Mouse (Mus musculus) midbrain, embryonic 13.5 days (tissue): ENCODE measurements at regions not wholly inside any gene's neighbourhood (a gene's known extent, or its start where the extent isn't known, plus 50 kb on each side); places are given as distances from the start of the nearest gene placed in this dataset.

Source experiments
- ATAC-seq: fragments of 200-750 bp; cut with Nextera tagmentation; 2 replicates; pipeline ENCODE4 v1.8.0; 2017; ENCODE audit warnings: mild to moderate bottlenecking, moderate TSS enrichment, moderate library complexity
- H3K27ac ChIP-seq: fragments of 300-500 bp; sonication (generic); 2 replicates; pipeline ENCODE4 v1.5.1; 2015; ENCODE audit warnings: inconsistent platforms, mild to moderate bottlenecking, moderate library complexity
- H3K27me3 ChIP-seq: fragments of 300-500 bp; sonication (generic); 2 replicates; pipeline ENCODE4 v1.6.1; 2015; ENCODE audit warnings: mild to moderate bottlenecking, inconsistent platforms
- H3K36me3 ChIP-seq: fragments of 300-500 bp; sonication (generic); 2 replicates; pipeline ENCODE4 v1.6.1; 2015; ENCODE audit warnings: mild to moderate bottlenecking, inconsistent platforms
- H3K4me1 ChIP-seq: fragments of 300-500 bp; sonication (generic); replicated peaks from 2 replicates; pipeline ENCODE4 v1.6.1; 2015; ENCODE audit warnings: inconsistent platforms
- H3K4me2 ChIP-seq: fragments of 300-500 bp; sonication (generic); replicated peaks from 2 replicates; pipeline ENCODE4 v1.6.1; 2015; ENCODE audit warnings: moderate library complexity, mild to moderate bottlenecking, inconsistent platforms
- H3K4me3 ChIP-seq: fragments of 300-500 bp; sonication (generic); replicated peaks from 2 replicates; pipeline ENCODE4 v1.5.1; 2015; ENCODE audit warnings: mild to moderate bottlenecking, inconsistent platforms
- H3K9ac ChIP-seq: fragments of 300-500 bp; sonication (generic); replicated peaks from 2 replicates; pipeline ENCODE4 v1.6.1; 2015; ENCODE audit warnings: mild to moderate bottlenecking, inconsistent platforms
- H3K9me3 ChIP-seq: fragments of 300-500 bp; sonication (generic); 2 replicates; pipeline ENCODE4 v1.6.1; 2016; ENCODE audit warnings: mild to moderate bottlenecking, inconsistent platforms
- WGBS: fragments of 180-500 bp; shearing (Covaris S2); methylation state at CpG from one replicate; pipeline ENCODE4 v1.1.7; 2015; 5-methylcytosine and 5-hydroxymethylcytosine counted together

- Histone ChIP-seq H3K27ac (peak overlapping the region; percentile 73), H3K4me3 (no peak overlapping the region), H3K4me1 (peaks cover 23% of the 10 kb centered on the region), H3K27me3 (no peaks in the 10 kb centered on the region), H3K9ac (no peak overlapping the region), H3K4me2 (peak overlapping the region; percentile 25), H3K36me3 (no peaks in the 10 kb centered on the region), H3K9me3 (no peaks in the 10 kb centered on the region)
- ATAC-seq, result peak; percentile 40
- WGBS, result 10% methylated on average over 8 of the region's 8 CpGs
These were observed 657.5 kb downstream of the Car8 start for GRCm38 (mm10) chr4:7581220-7581916.

GRCm38 (mm10) chr4:7580554-7581219, 658.2 kb downstream of the Car8 start:
- ATAC-seq, result peak; percentile 75
- WGBS, result 48% methylated on average over 10 of the region's 10 CpGs
- peak overlapping the region; percentile 24 for H3K4me2 ChIP-seq
- no peaks in the 10 kb centered on the region for H3K36me3 ChIP-seq
- H3K27ac ChIP-seq, result peak overlapping the region; percentile 73
- no peaks in the 10 kb centered on the region for H3K27me3 ChIP-seq
- no peak overlapping the region for H3K9ac ChIP-seq
- peaks cover 23% of the 10 kb centered on the region for H3K4me1 ChIP-seq
- H3K9me3 ChIP-seq, result no peaks in the 10 kb centered on the region
- H3K4me3 ChIP-seq, result no peak overlapping the region

GRCm38 (mm10) chr4:7574011-7574410, 664.8 kb downstream of the Car8 start:
- 55% methylated on average over 2 of the region's 2 CpGs for WGBS
- Histone ChIP-seq H3K27ac (no peak overlapping the region), H3K4me1 (no peaks in the 10 kb centered on the region), H3K9ac (no peak overlapping the region), H3K9me3 (no peaks in the 10 kb centered on the region), H3K4me2 (no peak overlapping the region), H3K27me3 (no peaks in the 10 kb centered on the region), H3K36me3 (no peaks in the 10 kb centered on the region), H3K4me3 (no peak overlapping the region)
- no peak for ATAC-seq

GRCm38 (mm10) chr4:7567687-7568393, 671.0 kb downstream of the Car8 start:
- H3K9me3 ChIP-seq, result no peaks in the 10 kb centered on the region
- no peaks in the 10 kb centered on the region for H3K36me3 ChIP-seq
- 54% methylated on average over 6 of the region's 6 CpGs for WGBS
- no peak overlapping the region for H3K4me3 ChIP-seq
- H3K27me3 ChIP-seq, result no peaks in the 10 kb centered on the region
- ATAC-seq, result peak; percentile 66; the same call in 1 of the 2 replicates
- H3K4me1 ChIP-seq, result no peaks in the 10 kb centered on the region
- H3K4me2 ChIP-seq, result no peak overlapping the region
- no peak overlapping the region for H3K27ac ChIP-seq
- H3K9ac ChIP-seq, result no peak overlapping the region

GRCm38 (mm10) chr4:7559867-7560832, 678.7 kb downstream of the Car8 start:
- Histone ChIP-seq H3K27me3 (no peaks in the 10 kb centered on the region), H3K9ac (no peak overlapping the region), H3K27ac (no peak overlapping the region), H3K4me3 (no peak overlapping the region), H3K9me3 (no peaks in the 10 kb centered on the region), H3K4me2 (no peak overlapping the region), H3K4me1 (no peaks in the 10 kb centered on the region), H3K36me3 (no peaks in the 10 kb centered on the region)
- no peak for ATAC-seq
- WGBS, result 83% methylated on average over 7 of the region's 7 CpGs

GRCm38 (mm10) chr4:7558721-7559120, 680.1 kb downstream of the Car8 start:
- no peaks in the 10 kb centered on the region for H3K9me3 ChIP-seq
- no peaks in the 10 kb centered on the region for H3K4me1 ChIP-seq
- WGBS, result 86% methylated on average over 2 of the region's 2 CpGs

GRCm38 (mm10) chr4:7534301-7534700, 704.5 kb downstream of the Car8 start:
- Histone ChIP-seq H3K36me3 (no peaks in the 10 kb centered on the region), H3K4me2 (no peak overlapping the region), H3K4me3 (no peak overlapping the region), H3K9ac (no peak overlapping the region), H3K4me1 (no peaks in the 10 kb centered on the region), H3K27ac (no peak overlapping the region), H3K9me3 (no peaks in the 10 kb centered on the region), H3K27me3 (no peaks in the 10 kb centered on the region)
- 89% methylated on average over 4 of the region's 4 CpGs for WGBS
- no peak for ATAC-seq

More at GRCm38 (mm10) chr4:7558721-7559120, 680.1 kb downstream of the Car8 start:
- H3K4me2 ChIP-seq, result no peak overlapping the region
- ATAC-seq, result no peak
- no peak overlapping the region for H3K27ac ChIP-seq
- H3K4me3 ChIP-seq, result no peak overlapping the region
- no peaks in the 10 kb centered on the region for H3K27me3 ChIP-seq
- H3K9ac ChIP-seq, result no peak overlapping the region
- H3K36me3 ChIP-seq, result no peaks in the 10 kb centered on the region

- Histone ChIP-seq H3K9me3 (no peaks in the 10 kb centered on the region), H3K4me2 (no peak overlapping the region), H3K27me3 (no peaks in the 10 kb centered on the region), H3K27ac (no peak overlapping the region), H3K36me3 (no peaks in the 10 kb centered on the region), H3K4me1 (no peaks in the 10 kb centered on the region), H3K9ac (no peak overlapping the region), H3K4me3 (no peak overlapping the region)
- 86% methylated on average over 2 of the region's 2 CpGs for WGBS
- ATAC-seq, result no peak
These were observed 711.1 kb downstream of the Car8 start for GRCm38 (mm10) chr4:7527718-7528117.

GRCm38 (mm10) chr4:7513081-7513480, 725.8 kb downstream of the Car8 start:
- WGBS, result 90% methylated on average over 1 of the region's 1 CpGs
- no peaks in the 10 kb centered on the region for H3K27me3 ChIP-seq
- ATAC-seq, result no peak

GRCm38 (mm10) chr4:7485552-7485951, 753.3 kb downstream of the Car8 start:
- H3K4me1 ChIP-seq, result no peaks in the 10 kb centered on the region
- no peak for ATAC-seq
- no peak overlapping the region for H3K27ac ChIP-seq
- H3K9me3 ChIP-seq, result no peaks in the 10 kb centered on the region
- no peak overlapping the region for H3K9ac ChIP-seq
- H3K4me3 ChIP-seq, result no peak overlapping the region
- H3K36me3 ChIP-seq, result no peaks in the 10 kb centered on the region
- H3K4me2 ChIP-seq, result no peak overlapping the region
- H3K27me3 ChIP-seq, result no peaks in the 10 kb centered on the region

More at GRCm38 (mm10) chr4:7513081-7513480, 725.8 kb downstream of the Car8 start:
- Histone ChIP-seq H3K4me2 (no peak overlapping the region), H3K27ac (no peak overlapping the region), H3K4me1 (no peaks in the 10 kb centered on the region), H3K36me3 (no peaks in the 10 kb centered on the region), H3K4me3 (no peak overlapping the region), H3K9ac (no peak overlapping the region), H3K9me3 (no peaks in the 10 kb centered on the region; the same call in 1 of the 2 replicates)

- no peaks in the 10 kb centered on the region for H3K9me3 ChIP-seq
- ATAC-seq, result peak; percentile 77
- no peaks in the 10 kb centered on the region for H3K36me3 ChIP-seq
- H3K4me1 ChIP-seq, result peaks cover 15% of the 10 kb centered on the region
- H3K9ac ChIP-seq, result no peak overlapping the region
- 34% methylated on average over 9 of the region's 9 CpGs for WGBS
- H3K27me3 ChIP-seq, result no peaks in the 10 kb centered on the region
- H3K4me2 ChIP-seq, result no peak overlapping the region
- no peak overlapping the region for H3K4me3 ChIP-seq
- peak overlapping the region; percentile 56 for H3K27ac ChIP-seq
These were observed 783.7 kb downstream of the Car8 start for GRCm38 (mm10) chr4:7455130-7455529.
